Mouse (Mus musculus) adrenal gland, postnatal 36 days (tissue): Measurements from ENCODE around the gene Rad51c. TPM values are rescaled to one million over a fixed set of nuclear protein-coding genes. Genes with fewer than 3 reads are reported as not detected.
"Not testable (repeated sequence)": the region's sequence is repeated elsewhere in the genome, so short reads cannot be mapped to it uniquely, and the experiment has no call there.

Experiments used
- DNase-seq, 2 experiments: peaks; one replicate each; pipeline ENCODE4 v3.0.0; 2021; ENCODE audit warnings: mixed read lengths in 1 of 2
- long read RNA-seq, 2 experiments: library from polyadenylated mRNA; stranded (forward); transcript quantifications; one replicate each; pipeline ENCODE4 v2.0.0; 2021; ENCODE audit warnings: borderline sequencing depth in 2 of 2
- total RNA-seq, 2 experiments: library from RNA; stranded (reverse); gene quantifications; 2 replicates each; pipeline ENCODE4 v1.2.3; 2021

Gene Rad51c
- total RNA-seq: 1 to 10 TPM; 2.0 to 3.1 TPM
- long read RNA-seq, experiment 1, partial matches to known transcripts: 1 of 3 reads
- long read RNA-seq, experiment 1, other reads (novel, unspliced or antisense): 1 of 3 reads
- long read RNA-seq, experiment 2: 0 reads

GRCm38 (mm10) chr11:87404876-87405275 lies at the start of gene Rad51c, which contains the start of gene Tex14:
Gene Rad51c, minus strand, starts transcription at chr11:87404954.
Gene Tex14, plus strand, starts transcription at chr11:87405065.
- peak in 1 of 2 experiments; percentile 5 for DNase-seq

DNA sequence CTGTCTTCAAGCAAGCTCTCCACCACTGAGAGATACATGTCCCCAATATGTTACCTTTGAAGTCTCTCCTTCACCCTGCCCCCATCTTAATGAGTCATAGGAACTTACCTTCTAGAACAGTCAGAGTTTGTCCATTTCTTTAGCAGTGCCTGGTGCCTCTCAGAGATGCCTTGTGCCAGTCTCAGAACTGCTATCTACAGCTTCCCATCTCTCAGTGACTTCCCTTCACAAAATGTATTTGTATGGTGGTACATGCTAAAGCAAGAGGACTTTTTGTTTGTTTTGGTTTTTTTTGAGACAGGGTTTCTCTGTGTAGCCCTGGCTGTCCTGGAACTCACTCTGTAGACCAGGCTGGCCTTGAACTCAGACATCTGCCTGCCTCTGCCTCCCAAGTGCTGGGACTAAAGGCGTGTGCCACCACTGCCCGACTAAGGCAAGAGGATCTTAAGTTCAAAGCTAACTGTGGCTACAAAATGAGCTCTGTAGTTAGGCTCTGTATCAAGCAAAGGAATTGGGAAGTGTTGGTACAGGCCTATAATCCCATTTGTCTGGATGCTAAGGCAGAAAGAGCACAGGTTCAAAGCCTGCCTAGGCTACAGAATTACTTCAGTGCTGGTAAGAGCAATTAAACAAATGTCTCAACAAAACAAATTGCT lies 49.4 kb upstream of the Rad51c start:
- no peak for DNase-seq

DNA sequence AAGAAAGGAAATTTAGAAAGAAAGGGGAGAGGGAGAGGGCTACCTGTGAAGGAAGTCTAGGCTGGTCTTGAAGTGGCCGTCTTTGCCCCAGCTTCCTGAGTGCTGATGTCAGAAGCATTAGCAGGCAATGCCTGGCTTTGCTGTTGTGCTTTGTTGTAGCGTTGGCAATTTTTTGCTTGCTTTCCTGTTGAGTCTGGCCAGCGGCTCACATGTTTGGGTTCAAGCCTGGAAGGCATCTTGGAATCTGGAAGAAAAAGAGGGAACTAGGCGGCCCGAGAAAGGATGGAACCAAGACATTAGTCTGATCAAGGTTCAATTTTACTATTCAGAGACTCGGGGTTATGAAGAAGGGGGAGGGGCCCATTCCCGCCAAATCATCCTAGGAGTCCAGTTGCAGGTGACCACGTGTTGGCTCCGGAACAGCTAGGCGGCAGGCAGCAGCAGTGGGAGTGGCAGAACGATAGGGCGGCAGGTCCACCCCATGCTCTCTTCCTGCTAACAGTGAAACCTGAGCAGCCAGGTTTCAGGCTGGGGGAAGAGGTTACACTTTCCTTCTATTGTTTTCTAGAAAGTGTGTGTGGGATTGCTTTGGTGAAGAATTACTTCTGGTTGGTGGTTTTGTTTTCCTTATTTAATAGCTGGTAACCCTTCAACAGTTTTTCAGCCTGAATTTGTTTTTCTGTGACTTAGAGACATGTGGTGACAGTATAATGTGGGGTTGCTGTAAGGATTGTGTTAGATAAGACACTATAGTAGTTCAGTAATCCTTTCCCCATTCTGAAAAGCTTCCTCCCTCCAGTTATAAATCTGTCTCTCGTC lies 48.7 kb upstream of the Rad51c start:
- no peak for DNase-seq

DNA sequence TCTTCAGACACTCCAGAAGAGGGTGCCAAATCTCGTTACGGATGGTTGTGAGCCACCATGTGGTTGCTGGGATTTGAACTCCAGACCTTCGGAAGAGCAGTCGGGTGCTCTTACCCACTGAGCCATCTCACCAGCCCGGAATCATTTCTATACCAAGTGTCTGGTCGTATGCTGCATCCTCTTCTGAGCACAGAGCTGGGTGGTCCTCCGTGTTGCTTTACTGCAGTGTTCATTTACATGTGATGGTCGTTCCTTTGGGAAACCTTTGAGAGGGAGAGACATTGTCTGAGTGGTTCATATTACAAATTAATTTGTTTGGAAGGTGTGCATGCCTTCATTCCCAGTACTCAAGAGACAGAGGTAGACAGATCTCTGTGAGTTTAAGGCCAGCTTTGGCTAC lies 48.0 kb upstream of the Rad51c start:
- DNase-seq: not testable (repeated sequence)

GRCm38 (mm10) chr11:87449847-87450246 lies 45.1 kb upstream of the Rad51c start:
- not testable (repeated sequence) for DNase-seq

GRCm38 (mm10) chr11:87449200-87449547 lies 44.4 kb upstream of the Rad51c start:
- no peak for DNase-seq

DNA sequence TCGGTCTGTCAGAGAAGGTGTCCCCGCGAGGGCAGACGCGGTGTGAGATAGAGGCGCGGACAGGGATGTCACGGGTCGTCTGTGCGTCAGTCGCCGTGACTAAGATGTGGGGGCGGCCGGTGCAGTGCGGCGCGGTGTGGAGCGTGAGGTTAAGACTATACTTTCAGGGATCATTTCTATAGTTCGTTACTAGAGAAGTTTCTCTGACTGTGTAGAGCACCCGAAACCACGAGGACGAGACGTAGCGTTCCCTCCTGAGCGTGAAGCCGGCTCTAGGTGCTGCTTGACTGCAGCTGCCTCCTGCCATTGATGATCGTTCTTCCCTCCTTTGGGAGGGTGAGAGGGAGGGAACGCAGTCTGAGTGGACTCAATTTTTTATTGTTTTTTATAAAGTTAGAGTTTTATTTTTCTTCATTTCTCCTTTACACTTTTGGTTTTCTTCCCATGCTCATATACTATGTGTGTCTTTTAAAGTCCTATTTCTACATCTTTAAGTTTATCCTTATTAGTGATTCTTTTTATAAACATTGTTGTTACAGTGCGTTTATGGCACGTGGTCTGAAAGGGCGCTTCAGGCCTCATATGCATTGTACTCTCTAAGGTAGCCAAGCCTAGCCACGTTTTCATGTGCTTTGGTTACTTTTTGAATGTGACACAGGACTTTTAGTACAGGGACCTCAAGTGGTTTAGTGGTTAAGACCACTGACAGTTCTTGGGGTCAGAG lies 43.9 kb upstream of the Rad51c start:
- DNase-seq: peak; percentile 46 to 49

DNA sequence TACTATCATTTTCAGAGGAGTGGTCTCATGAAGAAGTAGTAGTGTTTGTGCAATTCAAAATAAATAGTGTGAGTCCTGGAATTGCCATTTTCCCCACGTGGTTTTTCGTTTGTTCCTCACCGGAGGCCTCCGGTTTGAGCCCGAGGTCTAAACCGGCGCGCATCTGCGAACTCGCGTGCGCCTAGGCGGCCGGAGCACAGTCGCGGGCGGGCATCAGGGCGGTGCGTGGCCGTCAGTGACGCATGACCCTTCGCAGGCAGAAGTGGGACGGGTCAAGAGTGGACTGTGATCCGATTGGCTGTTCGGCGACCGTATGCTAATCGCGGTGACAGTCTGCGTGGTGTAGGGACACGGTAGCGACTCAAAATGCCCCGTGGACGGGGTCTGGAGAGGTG lies 43.3 kb upstream of the Rad51c start:
- DNase-seq: peak; percentile 94 to 96

- no peak for DNase-seq
These were observed 42.7 kb upstream of the Rad51c start for GRCm38 (mm10) chr11:87447429-87447828.

- DNase-seq: no peak
These were observed 41.4 kb upstream of the Rad51c start for GRCm38 (mm10) chr11:87446159-87446558.

DNA sequence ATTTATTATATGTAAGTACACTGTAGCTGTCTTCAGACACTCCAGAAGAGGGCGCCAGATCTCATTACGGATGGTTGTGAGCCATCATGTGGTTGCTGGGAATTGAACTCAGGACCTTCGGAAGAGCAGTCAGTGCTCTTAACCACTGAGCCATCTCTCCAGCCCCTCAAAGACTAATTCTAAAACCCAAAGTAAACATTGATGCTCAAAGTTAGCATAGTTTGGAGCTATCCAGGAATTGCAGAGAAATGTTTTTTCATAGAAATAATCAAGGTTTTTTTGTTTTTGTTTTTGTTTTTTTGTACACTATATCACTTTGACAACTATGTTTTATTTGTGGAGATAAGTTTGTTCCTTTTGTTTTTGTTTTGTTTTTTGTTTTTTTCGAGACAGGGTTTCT lies 40.8 kb upstream of the Rad51c start:
- DNase-seq: not testable (repeated sequence)

- no peak for DNase-seq
These were observed 40.1 kb upstream of the Rad51c start for GRCm38 (mm10) chr11:87444735-87445428.

GRCm38 (mm10) chr11:87444056-87444455 lies 39.3 kb upstream of the Rad51c start:
- DNase-seq: not testable (repeated sequence)

- no peak for DNase-seq
These were observed 38.7 kb upstream of the Rad51c start for GRCm38 (mm10) chr11:87443373-87443883.

DNA sequence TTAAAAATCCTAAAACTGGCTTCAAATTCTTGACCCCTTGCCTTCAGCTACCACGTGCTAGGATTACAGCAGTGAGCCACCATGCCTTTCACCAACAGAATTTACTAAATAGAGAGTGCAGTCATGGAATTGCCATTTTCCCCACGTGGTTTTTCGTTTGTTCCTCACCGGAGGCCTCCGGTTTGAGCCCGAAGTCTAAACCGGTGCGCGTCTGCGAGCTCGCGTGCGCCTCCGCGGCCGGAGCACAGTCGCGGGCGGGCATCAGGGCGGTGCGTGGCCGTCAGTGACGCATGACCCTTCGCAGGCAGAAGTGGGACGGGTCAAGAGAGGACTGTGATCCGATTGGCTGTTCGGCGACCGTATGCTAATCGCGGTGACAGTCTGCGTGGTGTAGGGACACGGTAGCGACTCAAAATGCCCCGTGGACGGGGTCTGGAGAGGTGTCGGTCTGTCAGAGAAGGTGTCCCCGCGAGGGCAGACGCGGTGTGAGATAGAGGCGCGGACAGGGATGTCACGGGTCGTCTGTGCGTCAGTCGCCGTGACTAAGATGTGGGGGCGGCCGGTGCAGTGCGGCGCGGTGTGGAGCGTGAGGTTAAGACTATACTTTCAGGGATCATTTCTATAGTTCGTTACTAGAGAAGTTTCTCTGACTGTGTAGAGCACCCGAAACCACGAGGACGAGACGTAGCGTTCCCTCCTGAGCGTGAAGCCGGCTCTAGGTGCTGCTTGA lies 38.1 kb upstream of the Rad51c start:
- peak; percentile 80 to 82 for DNase-seq

DNA sequence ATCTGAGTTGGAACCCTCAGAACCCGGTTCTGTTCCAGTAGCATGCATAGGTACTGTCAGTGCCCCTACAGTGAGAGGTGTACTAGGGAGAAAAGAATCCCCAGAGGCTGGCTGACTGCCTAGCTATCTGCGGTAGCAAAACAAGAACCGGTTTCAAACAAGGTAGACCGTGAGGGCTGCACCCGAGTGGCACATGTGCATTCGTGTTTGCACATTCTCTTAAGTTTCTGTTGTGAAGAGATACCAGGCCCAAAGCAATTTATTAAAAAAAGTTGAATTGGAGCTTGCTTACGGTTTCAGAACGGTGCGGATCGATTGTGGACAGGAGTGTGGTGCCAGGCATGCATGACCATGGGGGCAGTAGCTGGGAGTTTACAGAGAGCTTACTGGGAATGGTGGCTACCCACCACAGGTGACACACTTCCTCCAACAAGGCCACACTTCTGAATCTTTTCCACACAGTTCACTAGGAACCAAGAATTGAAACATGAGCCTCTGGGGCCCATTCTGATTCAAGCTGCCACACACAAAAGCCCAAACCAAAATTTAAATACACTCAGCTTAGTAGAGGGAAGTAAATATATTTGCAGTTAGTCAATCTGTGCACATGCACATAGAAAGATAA lies 35.2 kb upstream of the Rad51c start:
- DNase-seq: no peak

GRCm38 (mm10) chr11:87436326-87437232 lies 31.8 kb upstream of the Rad51c start:
- no peak for DNase-seq

DNA sequence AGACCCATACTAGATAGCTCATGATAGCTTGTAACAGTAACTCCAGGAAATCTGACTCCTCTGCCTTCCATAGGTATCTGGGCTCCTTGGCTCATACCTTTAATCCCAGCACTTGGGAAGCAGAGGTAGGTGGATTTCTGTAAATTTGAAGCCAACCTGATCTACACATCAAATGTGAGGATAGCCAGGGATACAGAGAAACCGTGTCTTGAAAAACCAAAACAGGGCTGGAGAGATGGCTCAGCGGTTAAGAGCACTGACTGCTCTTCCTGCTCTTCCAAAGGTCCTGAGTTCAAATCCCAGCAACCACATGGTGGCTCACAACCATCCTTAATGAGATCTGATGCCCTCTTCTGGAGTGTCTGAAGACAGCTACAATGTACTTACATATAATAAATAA lies 30.4 kb upstream of the Rad51c start:
- DNase-seq: not testable (repeated sequence)

- DNase-seq: no peak
These were observed 28.3 kb upstream of the Rad51c start for GRCm38 (mm10) chr11:87432933-87433669.
